Mouse (Mus musculus) left cerebral cortex, postnatal 4 days (tissue): ENCODE results near the gene Tnni3. TPM values are rescaled to one million over a fixed set of nuclear protein-coding genes. Genes with fewer than 3 reads are reported as not detected.

Experiments
- DNase-seq: peaks from one replicate; pipeline ENCODE4 v3.0.0-alpha.2; 2022
- intact Hi-C: fragments of 180-260 bp; cut with DNase I; formaldehyde crosslinking; loops from one replicate; pipeline ENCODE4 v1.15.1; 2025
- total RNA-seq, 2 experiments: library from RNA; stranded (reverse); gene quantifications; 2 replicates each; pipeline ENCODE4 v1.2.3; 2021

Gene Tnni3
- total RNA-seq, 2 experiments from 2014 or later, result 1.8 to 2.0 TPM

DNA sequence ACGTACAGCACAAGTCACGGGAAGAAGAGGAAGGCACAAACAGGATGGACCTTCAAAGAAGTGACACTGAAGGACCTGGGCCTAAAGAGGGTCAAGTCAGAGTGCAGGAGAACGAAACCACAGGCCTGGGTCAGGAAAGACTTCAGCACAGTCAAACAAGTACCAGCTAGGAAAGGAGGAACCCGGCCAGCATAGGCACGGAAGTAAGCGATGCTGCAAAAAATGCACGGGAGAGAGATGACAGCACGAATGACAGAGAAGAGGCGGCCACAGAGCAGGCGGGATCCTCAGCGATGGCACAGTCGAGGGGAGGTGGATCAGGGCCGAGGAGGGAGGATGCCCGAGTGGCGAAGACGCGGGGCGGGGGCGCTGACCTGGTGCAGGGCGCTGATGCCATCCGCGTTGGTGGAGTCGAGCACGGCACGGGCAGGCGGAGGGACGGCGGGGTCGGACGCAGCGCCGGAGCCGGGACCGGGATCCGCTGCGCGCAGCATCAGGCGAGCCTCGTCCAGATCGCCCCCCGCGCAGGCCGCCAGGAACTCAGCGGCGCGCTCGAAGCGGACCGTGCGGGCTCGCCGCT, 23.0 kb downstream of the Tnni3 start:
- intact Hi-C loops, result no loop called here
- DNase-seq, result peak; percentile 58

DNA sequence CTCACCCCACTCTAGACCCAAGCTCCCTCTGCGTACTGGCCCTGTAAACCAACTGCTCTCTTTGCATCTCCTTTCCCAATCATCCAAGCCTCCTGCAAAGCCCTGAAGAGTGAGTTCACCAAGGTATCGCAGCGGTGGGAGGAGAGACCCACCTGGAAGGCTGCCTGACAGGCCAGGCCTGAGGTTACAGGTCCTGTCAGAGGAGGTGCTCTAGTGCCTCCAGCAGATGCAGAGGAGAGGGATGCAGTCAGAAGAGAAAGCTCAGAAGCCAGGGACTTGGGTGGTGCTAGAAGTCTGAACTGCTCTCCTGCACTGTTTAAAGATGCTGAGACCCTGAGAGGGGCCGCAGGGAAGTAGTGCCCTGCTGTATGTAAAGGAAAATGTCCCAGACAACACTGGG, 25.0 kb downstream of the Tnni3 start:
- no peak for DNase-seq
- intact Hi-C loops, result no loop called here

DNA sequence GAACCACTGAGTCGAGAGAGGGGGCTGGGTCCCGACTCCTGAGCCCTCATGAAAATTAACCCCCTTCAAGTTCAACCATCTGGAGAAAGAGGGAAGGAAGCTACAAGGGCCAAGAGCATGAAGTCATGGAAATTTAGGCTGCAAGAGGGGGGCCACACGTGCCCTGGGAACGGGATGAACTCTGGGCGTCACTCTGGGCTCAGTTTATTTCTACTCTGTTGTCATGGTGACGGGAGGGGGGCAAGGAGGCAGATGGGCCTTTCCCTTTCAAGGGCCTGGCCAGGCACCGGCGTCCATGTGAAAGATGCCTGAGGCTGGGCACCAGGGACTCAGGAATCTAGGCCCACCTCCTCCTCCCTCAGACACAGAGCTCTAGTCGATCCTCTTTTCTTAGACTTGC, 25.8 kb downstream of the Tnni3 start:
- DNase-seq, result peak; percentile 74
- intact Hi-C loops, result no loop called here

DNA sequence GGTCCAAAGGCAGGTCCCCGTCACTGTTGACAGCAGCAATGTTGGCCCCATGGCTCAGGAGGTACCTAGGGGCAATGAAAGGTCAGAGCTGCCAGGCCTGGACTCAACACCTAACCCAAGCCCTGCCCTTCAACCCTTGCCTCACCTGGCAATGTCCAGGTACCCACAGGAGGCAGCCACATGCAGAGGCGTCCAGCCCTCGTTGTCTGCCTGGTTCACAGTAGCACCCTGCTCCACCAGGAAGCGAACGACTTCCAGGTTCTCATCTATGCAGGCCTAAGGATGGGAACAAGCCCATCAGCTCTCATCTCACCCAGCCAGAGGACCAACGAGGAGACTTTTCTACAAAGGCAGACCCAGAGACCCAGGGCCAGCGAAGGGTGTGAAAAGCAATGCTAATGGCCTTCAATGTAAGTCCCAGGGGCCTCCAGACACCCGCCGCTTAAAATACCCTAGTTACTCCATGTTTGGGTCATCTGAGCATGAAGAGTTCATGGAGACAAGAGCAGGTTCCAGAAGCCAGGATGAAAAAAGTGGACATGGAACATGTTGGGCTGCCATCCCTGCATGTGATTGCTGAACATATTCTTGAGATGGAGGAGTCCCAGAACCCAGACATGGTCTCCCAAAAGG, 26.6 kb downstream of the Tnni3 start:
- intact Hi-C loops, result no loop called here
- DNase-seq, result no peak

DNA sequence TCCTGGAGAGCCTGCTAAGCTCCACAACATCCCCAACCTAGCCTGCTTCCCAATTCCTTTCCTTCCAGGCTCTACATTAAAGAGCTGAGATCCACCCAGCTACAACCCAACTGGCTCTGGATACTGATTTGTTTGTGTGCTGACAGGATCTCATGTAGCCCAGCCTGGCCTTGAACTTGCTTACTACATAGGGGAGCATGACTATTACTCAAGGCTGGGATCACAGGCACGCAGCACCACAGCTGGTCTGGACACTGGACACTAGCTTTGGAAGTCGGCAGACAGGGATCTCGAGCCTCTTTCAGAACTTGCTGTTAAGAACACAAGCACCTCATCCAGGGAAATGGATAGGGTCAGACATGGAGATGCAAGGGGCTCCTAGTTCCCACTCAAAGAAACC, 27.6 kb downstream of the Tnni3 start:
- DNase-seq, result no peak
- intact Hi-C loops, result no loop called here

DNA sequence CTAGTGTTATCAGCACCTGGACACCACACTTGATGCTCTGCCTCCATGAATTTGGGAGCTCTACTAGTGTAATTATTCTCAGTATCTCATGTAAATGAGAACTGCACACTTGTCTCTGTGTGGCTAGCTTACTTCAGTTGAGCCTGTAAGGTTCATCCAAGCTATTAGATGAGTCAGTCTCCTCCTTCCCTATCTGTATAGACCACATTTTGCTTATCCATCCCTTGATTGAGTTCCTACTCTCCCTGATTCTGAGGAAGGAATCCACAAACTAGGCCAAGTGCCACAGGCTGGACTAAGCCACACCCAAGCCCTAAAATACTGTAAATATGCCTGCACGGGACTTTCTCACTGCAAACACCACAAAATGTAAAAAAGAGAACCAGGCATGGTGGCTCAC, 30.0 kb downstream of the Tnni3 start:
- intact Hi-C loops, result no loop called here
- no peak for DNase-seq

DNA sequence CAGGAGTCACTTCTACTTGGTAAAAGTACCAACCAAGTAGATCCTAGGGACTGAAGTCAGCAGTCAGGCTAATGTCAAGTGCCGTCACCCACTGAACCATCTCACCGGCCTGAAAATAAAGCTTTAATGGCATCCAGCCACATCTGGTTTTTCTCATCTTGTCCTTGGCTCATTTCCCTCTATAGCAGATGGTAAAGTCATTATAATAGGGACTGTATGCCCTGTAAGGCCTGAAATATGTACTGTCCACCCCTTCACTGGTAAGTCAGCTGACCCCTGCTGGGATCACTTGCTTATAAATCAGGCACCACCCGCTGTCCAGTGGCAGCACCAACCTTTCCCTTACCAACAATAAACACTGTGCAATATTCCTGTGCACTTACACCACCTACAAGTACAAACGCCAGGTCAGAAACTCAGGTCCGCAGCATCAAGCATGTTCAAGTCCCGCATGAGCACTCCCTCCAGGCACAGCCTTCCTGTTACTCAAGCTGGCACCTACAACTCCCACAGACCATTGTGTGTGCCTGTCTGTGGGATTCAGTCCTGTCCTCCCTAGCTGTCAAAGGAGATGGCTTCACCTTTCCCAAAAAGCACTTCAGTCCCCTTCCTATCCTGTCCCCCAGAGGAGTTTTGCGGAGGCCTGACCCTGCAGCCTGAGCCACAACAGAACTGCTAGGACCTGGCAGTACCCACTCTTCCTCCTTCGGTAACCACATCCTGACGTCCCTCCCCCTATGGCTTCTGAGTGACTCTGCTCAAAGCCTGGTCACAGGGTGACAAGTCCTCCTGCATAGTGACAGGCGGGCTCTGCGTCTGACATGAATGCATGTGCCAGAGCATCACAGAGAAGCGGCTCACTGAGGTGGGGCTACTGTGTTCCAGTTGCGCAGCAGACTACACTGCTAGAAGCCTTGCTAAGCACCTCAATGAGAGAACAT, 31.5 kb downstream of the Tnni3 start:
- DNase-seq, result no peak
- intact Hi-C loops, result no loop called here

DNA sequence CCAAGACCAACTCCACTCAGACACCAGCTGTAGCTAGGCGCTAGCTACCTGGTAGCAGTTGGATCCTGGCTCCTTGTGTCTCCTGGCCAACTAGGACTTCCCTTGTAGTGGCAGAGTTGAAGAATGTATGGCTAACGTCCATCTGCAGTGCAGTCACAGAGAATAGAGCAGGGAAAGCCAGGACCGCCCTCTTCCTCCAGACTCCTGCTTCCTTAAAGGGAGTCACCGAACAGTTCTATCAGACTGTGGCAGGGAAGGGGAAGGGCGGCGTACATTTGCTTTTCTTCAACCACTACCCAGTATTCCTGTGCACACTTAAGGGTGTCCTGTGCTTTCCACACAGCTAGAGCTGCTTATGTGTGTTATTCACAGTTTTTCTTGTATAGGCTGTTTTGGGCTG, 32.7 kb downstream of the Tnni3 start:
- intact Hi-C loops, result no loop called here
- no peak for DNase-seq

DNA sequence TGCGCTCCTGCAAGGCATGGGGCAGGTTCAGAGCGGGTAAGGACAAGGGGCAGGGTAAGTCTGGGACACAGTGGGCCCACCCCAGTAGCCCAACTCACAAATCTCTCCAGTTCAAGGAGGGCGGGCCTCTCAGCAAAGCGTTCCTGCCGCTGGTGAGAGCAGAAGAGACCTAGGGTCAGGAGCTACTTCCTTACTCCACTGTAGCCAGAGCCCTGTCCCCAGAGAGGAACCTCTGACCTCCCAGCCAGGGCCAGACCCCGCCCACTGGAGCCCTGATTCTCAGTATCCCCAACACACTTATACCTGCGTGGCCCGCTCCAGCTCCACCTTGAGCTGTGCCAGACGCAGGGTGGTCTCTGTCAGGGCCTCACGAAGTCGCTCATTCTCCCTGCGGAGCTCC, 41.7 kb downstream of the Tnni3 start:
- DNase-seq, result no peak
- intact Hi-C loops, result no loop called here

DNA sequence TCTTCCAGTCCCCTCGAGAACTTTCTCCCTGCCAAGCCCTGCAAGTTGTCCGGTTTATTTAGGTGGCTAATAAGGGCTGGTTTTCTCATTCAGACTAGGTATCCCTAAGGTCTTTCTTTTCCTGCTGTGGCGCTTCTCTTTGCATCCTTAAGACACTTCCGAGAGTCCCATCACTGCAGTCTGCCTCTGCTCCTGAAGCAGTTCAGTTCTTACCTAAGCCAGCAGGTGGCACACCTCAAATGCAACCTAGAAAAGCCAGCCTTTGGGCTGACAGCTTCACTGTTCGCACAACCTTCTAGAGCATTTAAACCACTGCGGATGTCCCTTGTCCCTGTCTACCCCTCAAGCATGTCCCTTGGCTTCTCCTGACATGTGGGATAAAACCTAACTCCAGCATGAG, 44.4 kb downstream of the Tnni3 start:
- intact Hi-C loops, result no loop called here
- DNase-seq, result no peak

DNA sequence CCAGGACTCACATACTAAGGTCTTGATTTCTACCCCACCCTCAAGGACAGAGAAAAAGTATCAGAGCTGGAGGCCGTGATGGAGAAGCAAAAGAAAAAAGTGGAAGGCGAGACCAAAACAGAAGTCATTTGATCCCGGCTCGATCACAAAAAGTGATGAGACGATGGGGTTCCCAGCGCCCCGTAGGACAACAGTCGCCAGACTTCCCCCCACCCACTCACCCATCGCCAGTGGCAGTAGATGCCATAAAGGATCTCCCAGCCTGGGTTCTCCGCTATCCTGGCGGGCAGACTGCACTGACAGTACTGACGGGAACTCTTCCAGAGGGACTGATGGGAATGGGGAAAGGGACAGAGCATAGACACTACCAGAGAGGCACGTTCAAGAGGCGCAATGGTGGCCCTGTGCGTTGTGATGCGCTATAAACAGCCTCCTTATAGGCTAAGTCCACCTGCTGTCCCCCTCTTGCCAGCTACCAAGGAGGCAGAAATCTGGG, 45.2 kb downstream of the Tnni3 start:
- DNase-seq, result no peak
- intact Hi-C loops, result no loop called here

DNA sequence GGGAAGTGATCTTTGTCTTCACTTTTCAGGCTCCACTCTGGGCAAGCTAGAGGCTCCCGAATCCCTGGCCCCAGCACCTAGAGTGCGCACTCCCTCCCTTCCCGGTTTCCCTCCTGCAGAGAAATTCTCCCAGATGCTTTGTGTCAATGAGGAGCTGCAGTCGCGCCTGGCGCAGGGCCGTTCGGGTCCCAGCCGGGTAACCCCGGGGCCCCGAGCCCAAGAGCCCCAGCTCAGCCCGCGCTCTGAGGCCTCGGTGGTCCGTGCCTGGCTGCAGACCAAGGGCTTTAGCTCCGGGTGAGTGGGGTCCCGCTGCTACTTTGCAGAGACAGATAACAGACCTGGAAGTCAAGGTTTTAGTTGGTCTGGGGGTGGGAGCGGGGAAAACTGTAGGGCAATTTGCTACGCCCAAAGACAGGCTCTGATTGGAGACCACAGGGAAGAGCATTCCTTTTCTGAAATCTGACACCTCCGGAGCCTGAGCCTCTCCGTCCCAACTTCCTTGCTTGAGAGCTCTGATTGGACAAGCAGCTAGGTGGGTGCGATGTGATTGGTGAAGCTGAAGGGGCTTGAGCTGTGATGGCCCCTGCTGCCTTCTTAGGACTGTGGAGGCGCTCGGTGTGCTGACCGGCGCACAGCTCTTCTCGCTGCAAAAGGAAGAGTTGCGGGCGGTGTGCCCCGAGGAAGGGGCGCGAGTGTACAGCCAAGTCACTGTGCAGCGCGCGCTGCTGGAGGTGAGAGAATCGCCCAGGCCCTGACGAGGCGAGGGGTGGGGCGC, 45.8 kb downstream of the Tnni3 start:
- intact Hi-C loops, result no loop called here
- peak; percentile 78 for DNase-seq

DNA sequence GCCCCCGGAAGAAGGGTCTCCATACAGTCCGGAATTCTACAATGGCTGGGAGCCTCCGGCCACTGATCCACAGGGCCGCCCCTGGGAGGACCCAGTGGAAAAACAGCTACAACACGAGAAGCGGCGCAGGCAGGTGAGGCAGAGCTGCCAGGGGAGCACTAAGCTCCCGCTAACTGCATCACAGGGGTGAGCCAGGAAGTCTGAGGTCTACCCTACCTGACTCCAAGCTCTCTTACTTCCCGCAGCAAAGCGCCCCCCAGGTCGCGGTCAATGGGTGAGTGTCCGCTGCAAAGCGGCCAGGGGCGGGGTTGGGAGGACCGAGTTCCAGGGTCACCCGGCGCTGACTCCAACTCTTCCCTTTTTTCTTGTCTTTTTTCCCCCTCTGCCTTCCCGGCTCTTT, 50.1 kb downstream of the Tnni3 start:
- intact Hi-C loops, result no loop called here
- DNase-seq, result no peak

DNA sequence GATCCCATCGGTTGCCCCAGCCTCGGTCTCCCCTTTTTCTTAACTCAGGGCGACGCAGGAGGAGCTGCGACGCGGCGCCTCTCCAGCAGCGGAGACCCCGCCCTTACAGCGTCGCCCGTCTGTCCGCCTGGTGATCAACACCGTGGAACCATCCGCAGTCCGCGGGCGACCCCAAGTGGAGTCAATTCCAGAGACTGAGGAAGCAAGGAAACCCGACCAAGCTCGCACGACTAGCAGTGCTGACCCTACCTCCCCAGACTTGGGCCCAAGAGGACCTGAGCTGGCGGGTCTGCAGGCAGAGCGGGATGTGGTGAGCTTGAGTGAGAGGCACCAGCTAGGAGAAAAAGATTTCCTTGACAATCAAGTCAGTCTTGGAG, 52.9 kb downstream of the Tnni3 start:
- peak; percentile 88 for DNase-seq
- intact Hi-C loops, result no loop called here

DNA sequence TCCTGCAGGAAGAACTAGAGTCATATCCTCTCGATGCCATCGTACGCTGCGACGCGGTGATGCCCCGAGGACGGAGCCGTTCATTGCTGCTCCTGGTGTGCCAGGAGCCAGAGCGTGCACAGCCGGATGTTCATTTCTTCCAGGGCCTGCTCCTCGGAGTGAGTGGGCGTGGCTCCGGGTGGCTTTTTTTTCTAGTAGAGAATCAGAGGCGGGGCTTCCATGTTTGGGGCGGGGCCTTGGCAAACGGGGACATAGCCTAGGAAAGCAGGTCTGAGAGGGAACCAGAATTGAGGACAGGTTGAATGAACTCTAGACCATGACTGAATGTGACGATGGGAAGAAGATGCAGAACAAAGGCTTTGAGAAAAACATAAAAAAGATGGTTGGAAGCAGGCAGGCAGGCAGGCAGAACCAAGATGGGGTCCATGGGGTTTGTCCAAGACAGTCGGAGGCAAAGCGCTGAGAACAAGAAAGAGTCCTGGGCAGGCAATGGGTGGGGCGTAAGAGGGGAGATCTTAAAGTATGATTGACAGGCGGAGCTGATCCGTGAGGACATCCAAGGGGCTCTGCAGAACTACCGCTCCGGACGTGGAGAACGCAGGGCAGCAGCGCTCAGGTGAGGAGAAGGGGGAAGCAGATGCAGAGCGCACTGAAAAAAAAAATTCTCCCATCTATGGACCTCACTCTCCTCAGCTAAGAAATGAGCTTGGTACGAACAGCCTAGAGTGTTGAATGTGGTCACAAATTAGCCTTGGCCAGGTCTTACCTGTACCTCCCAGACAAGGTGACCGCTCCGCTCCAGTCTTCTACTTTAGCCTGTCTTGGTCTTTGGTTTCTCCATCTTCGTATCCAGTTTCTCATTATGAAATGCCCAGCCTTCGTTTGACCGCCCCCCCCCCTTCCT, 53.5 kb downstream of the Tnni3 start:
- peak; percentile 61 for DNase-seq
- intact Hi-C loops, result no loop called here

Other genes starting within 250 kb of the Tnni3 start
- not detected for gene Ncr1, start 186.5 kb downstream of the Tnni3 start, total RNA-seq
- not detected for gene Gp6, start 126.5 kb downstream of the Tnni3 start, total RNA-seq
- gene Rdh13, start 78.6 kb downstream of the Tnni3 start, total RNA-seq, result 10 to 100 TPM; 42.4 to 45.0 TPM
- 1 to 10 TPM; 5.1 to 8.0 TPM for gene Eps8l1, start 63.6 kb downstream of the Tnni3 start, total RNA-seq
- 100 to 1,000 TPM; 123 to 135 TPM for gene Ppp1r12c, start 22.5 kb downstream of the Tnni3 start, total RNA-seq
- gene Tnnt1, start 7.8 kb downstream of the Tnni3 start, total RNA-seq, result 1 to 10 TPM in 1 of 2 experiments, under 1 TPM in 1; 0.89 to 1.0 TPM
- under 1 TPM; 0.50 to 0.77 TPM for gene Dnaaf3, start 8.2 kb upstream of the Tnni3 start, total RNA-seq
- gene Syt5, start 23.3 kb upstream of the Tnni3 start, total RNA-seq, result 100 to 1,000 TPM; 205 to 208 TPM
- 1 to 10 TPM; 1.7 to 2.1 TPM for gene Ptprh, start 79.8 kb upstream of the Tnni3 start, total RNA-seq
- gene Tmem86b, start 107.2 kb upstream of the Tnni3 start, total RNA-seq, result 10 to 100 TPM; 12.5 to 14.8 TPM
- 10 to 100 TPM; 87.9 to 89.1 TPM for gene Ppp6r1, start 134.8 kb upstream of the Tnni3 start, total RNA-seq
- gene Hspbp1, start 160.8 kb upstream of the Tnni3 start, total RNA-seq, result 100 to 1,000 TPM in 1 of 2 experiments, 10 to 100 TPM in 1; 99.7 to 111 TPM
- gene Brsk1, start 166.4 kb upstream of the Tnni3 start, total RNA-seq, result 100 to 1,000 TPM; 258 to 262 TPM
- gene Tmem150b, start 201.0 kb upstream of the Tnni3 start, total RNA-seq, result not detected
- 10 to 100 TPM; 53.2 to 58.9 TPM for gene Kmt5c, start 215.9 kb upstream of the Tnni3 start, total RNA-seq
- gene Cox6b2, start 228.9 kb upstream of the Tnni3 start, total RNA-seq, result 1 to 10 TPM; 7.3 to 8.8 TPM
- not detected for gene Fam71e2, start 247.1 kb upstream of the Tnni3 start, total RNA-seq